Mouse (Mus musculus) lung, adult 2 months (tissue): Measurements from ENCODE around the gene Ncoa6. TPM values are rescaled to one million over a fixed set of nuclear protein-coding genes. Genes with fewer than 3 reads are reported as not detected.
A peak's percentile ranks its signal among the peaks of the same experiment; 100 is the strongest.

Experiments
- DNase-seq: peaks from one replicate; pipeline ENCODE4 v3.0.0; 2022
- H3K4me1 ChIP-seq: fragments of 200-500 bp; 2 replicates; pipeline ENCODE4 v1.6.1; 2011; ENCODE audit warnings: low read length; ENCODE audit not compliant: control insufficient read depth, insufficient read depth
- H3K4me3 ChIP-seq: fragments of 200-500 bp; replicated peaks from 2 replicates; pipeline ENCODE3; 2011; ENCODE audit warnings: low read depth, mild to moderate bottlenecking, control low read depth, low read length; ENCODE audit errors: extremely low read depth
- CTCF ChIP-seq: fragments of 200-500 bp; IDR thresholded peaks from 2 replicates; pipeline ENCODE4 v1.5.1; 2011; ENCODE audit warnings: mild to moderate bottlenecking, low read length, control low read depth; ENCODE audit not compliant: insufficient read depth
- POLR2A ChIP-seq: fragments of 200-500 bp; IDR thresholded peaks from 2 replicates; pipeline ENCODE4 v1.6.1; 2011; ENCODE audit warnings: low read depth, mild to moderate bottlenecking, control low read depth, low read length, borderline replicate concordance; ENCODE audit errors: extremely low read depth
- WGBS: fragments of 180-500 bp; shearing (Covaris S2); methylation state at CpG from one replicate; pipeline ENCODE4 v1.1.7; 2018; 5-methylcytosine and 5-hydroxymethylcytosine counted together
- polyA plus RNA-seq: library from polyadenylated mRNA; depleted of rRNA; stranded (reverse); fragments of >200 nt; gene quantifications from 2 replicates; pipeline ENCODE4 v1.2.3, GENCODE M21; 2012; rRNA removed

Ncoa6 gene
- polyA plus RNA-seq, 1 experiment = 23.2 TPM

GRCm38 (mm10) chr2:155373302-155373701 is 100.4 kb downstream of the Ncoa6 start:
- TF ChIP-seq POLR2A = no peak
- TF ChIP-seq CTCF = no peak
- Histone ChIP-seq H3K4me1 (peaks cover 3% of the 10 kb centered on the region; the same call in 1 of the 2 replicates), H3K4me3 (no peak overlapping the region)
- no peak for DNase-seq
- WGBS = 63% methylated on average over 1 of the region's 1 CpGs

GRCm38 (mm10) chr2:155372451-155372850 is 101.2 kb downstream of the Ncoa6 start:
- H3K4me3 ChIP-seq = no peak overlapping the region
- 57% methylated on average over 4 of the region's 4 CpGs for WGBS
- H3K4me1 ChIP-seq = peaks cover 3% of the 10 kb centered on the region; the same call in 1 of the 2 replicates
- DNase-seq = no peak
- TF ChIP-seq POLR2A = no peak
- TF ChIP-seq CTCF = no peak

- TF ChIP-seq CTCF (no peak), POLR2A (no peak)
- DNase-seq = peak; percentile 48
Observed at GRCm38 (mm10) chr2:155369333-155369883, 104.3 kb downstream of the Ncoa6 start.

GRCm38 (mm10) chr2:155367635-155368284 is 105.9 kb downstream of the Ncoa6 start:
- WGBS = 64% methylated on average over 7 of the region's 7 CpGs

More at GRCm38 (mm10) chr2:155369333-155369883, 104.3 kb downstream of the Ncoa6 start:
- WGBS = 17% methylated on average over 7 of the region's 7 CpGs
- Histone ChIP-seq H3K4me3 (no peak overlapping the region), H3K4me1 (peaks cover 3% of the 10 kb centered on the region; the same call in 1 of the 2 replicates)

GRCm38 (mm10) chr2:155357686-155358399 is 115.9 kb downstream of the Ncoa6 start:
- WGBS = 24% methylated on average over 14 of the region's 14 CpGs
- DNase-seq = peak; percentile 28
- peak overlapping the region; percentile 47 for H3K4me3 ChIP-seq

More at GRCm38 (mm10) chr2:155367635-155368284, 105.9 kb downstream of the Ncoa6 start:
- Histone ChIP-seq H3K4me3 (no peak overlapping the region), H3K4me1 (peaks cover 3% of the 10 kb centered on the region; the same call in 1 of the 2 replicates)
- DNase-seq = no peak
- TF ChIP-seq CTCF (no peak), POLR2A (no peak)

GRCm38 (mm10) chr2:155356971-155357591 is 116.6 kb downstream of the Ncoa6 start, which contains the start of gene Pigu:
Gene Pigu, minus strand, starts transcription at chr2:155357430.
- no peak for TF ChIP-seq CTCF
- peak; percentile 63; the same call in 1 of the 2 replicates for TF ChIP-seq POLR2A
- peaks cover 4% of the 10 kb centered on the region for H3K4me1 ChIP-seq
- WGBS = under 1% methylated on average over 38 of the region's 38 CpGs
- DNase-seq = peak; percentile 91
- peak within 1 kb of the TSS; percentile 98 for H3K4me3 ChIP-seq

More at GRCm38 (mm10) chr2:155357686-155358399, 115.9 kb downstream of the Ncoa6 start:
- TF ChIP-seq CTCF (no peak), POLR2A (no peak)
- H3K4me1 ChIP-seq = peaks cover 4% of the 10 kb centered on the region

- 93% methylated on average over 3 of the region's 3 CpGs for WGBS
- no peak for TF ChIP-seq CTCF
- no peak for TF ChIP-seq POLR2A
- DNase-seq = no peak
- no peak overlapping the region for H3K4me3 ChIP-seq
- peaks cover 4% of the 10 kb centered on the region for H3K4me1 ChIP-seq
Observed at GRCm38 (mm10) chr2:155354402-155354801, 119.3 kb downstream of the Ncoa6 start.

GRCm38 (mm10) chr2:155346670-155347069 is 127.0 kb downstream of the Ncoa6 start:
- WGBS = 69% methylated on average over 1 of the region's 1 CpGs
- TF ChIP-seq POLR2A = no peak
- no peak for TF ChIP-seq CTCF
- H3K4me1 ChIP-seq = no peaks in the 10 kb centered on the region; the same call in 1 of the 2 replicates
- no peak for DNase-seq
- H3K4me3 ChIP-seq = no peak overlapping the region

Other genes starting within 250 kb of the Ncoa6 start
- gene Dynlrb1, start 237.4 kb downstream of the Ncoa6 start, polyA plus RNA-seq = 171 and 226 TPM in 2 replicates
- gene Map1lc3a, start 197.6 kb downstream of the Ncoa6 start, polyA plus RNA-seq = 359 and 502 TPM in 2 replicates
- gene Pigu, start 116.5 kb downstream of the Ncoa6 start, polyA plus RNA-seq = 33.3 and 42.4 TPM in 2 replicates
- gene Trp53inp2, start 92.8 kb downstream of the Ncoa6 start, polyA plus RNA-seq = 184 and 237 TPM in 2 replicates
- gene Acss2, start 44.1 kb upstream of the Ncoa6 start, polyA plus RNA-seq = 29.7 and 52.6 TPM in 2 replicates
- gene Ggt7, start 44.3 kb upstream of the Ncoa6 start, polyA plus RNA-seq = 8.0 and 8.3 TPM in 2 replicates
- gene Gss, start 118.9 kb upstream of the Ncoa6 start, polyA plus RNA-seq = 32.7 and 35.4 TPM in 2 replicates
- 0.07 TPM in 1 of 2 replicates, not detected in the other for gene Myh7b, start 137.3 kb upstream of the Ncoa6 start, polyA plus RNA-seq
- gene Trpc4ap, start 218.5 kb upstream of the Ncoa6 start, polyA plus RNA-seq = 140 and 145 TPM in 2 replicates